Mouse (Mus musculus): Measurements from ENCODE around the gene Nudt22.
A peak's percentile ranks its signal among the peaks of the same experiment; 100 is the strongest.

Nudt22 gene

DNA sequence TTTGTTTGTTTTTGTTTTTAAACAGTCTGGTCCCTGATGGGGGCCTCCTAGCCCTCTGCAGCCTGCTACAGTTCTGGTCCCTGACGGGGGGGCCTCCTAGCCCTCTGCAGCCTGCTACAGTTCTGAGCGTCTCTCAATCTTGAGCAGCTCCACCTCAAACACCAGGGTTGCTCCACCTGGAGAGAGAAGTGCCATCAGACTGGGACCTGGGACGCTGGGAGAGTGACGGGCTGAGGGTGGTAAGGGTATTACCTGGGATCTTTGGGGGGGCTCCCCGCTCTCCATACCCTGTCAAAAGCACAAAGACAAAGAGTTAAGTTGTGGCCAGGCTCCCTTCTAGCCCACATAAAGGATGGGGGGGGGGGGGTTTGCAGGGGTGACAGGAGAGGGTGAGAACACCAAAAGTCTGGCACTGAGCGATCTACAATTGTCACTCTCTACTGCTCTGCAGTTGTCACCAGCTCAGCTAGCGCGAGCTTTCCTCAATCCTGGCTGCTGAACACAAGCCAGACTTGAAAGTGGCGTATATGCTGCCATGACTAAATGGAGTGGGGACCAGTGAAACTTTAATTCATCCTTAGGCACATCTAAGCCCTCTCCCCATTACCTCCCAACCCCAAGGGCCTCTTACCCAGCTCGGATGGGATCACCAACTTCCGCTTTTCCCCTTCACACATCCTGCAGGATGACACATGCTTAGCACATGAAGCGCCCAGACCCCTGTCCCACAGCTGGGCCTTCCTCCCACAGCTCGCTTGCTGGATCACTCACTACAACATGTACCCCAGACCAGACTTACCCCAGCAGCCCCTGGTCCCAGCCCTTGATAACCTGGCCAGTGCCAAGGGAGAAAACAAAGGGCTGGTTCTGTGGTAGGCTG, 17.9 kb downstream of the Nudt22 start:
- DNase-seq (ENCODE audit: low read depth, low spot score): no peak

DNA sequence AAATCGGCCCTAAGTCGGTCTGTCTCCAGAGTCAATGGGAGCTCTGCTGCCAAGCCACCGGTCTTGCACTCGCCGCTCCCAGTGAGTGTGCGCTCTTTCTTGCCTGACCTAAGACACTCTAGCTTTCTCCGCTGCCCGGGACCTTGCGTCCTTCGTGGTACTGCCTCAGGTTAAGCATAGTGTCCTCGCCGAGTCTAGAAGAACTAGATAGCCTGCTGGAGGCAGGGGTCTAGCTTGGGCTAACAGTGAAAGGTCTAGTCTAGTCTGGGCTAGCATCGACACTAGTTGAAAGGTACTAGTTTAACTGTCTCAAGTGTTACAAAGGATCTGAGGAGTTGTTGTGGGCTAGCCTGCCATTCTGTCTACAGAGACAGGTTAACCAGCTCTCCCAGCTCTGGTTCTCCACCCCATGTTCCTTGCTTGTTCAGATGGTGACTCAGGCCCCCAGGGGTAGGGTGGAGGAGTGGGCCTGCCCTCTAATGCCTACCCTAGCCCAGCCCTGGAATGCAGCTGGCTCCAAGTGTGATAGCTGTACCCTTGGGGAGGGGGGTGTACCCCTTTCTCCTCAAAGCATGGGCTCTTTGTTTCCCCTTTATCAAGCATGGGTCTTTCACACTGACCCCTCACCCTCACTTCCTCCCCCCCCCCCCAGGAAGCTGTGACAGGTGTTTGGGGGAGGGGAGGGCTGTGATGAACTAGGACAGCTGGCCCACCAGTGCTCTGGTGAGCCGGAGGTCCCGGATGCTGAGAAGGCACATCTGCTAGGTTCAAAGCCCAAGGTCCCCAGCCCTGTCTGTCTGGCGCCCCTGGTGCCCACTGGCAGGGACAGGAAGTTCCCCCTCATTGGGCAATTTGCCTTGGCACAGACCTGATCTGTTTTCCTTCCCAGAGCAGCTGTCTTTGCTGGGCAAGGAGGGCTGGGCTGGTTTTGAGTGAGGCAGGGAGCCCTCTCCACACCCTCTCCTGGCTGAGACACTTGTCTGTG, 20.1 kb downstream of the Nudt22 start, which contains the start of gene Plcb3:
Gene Plcb3 (minus strand): TSS at position 934 of the 985 bp plus-strand sequence.
- no peak for DNase-seq (ENCODE audit: low read depth, low spot score)

DNA sequence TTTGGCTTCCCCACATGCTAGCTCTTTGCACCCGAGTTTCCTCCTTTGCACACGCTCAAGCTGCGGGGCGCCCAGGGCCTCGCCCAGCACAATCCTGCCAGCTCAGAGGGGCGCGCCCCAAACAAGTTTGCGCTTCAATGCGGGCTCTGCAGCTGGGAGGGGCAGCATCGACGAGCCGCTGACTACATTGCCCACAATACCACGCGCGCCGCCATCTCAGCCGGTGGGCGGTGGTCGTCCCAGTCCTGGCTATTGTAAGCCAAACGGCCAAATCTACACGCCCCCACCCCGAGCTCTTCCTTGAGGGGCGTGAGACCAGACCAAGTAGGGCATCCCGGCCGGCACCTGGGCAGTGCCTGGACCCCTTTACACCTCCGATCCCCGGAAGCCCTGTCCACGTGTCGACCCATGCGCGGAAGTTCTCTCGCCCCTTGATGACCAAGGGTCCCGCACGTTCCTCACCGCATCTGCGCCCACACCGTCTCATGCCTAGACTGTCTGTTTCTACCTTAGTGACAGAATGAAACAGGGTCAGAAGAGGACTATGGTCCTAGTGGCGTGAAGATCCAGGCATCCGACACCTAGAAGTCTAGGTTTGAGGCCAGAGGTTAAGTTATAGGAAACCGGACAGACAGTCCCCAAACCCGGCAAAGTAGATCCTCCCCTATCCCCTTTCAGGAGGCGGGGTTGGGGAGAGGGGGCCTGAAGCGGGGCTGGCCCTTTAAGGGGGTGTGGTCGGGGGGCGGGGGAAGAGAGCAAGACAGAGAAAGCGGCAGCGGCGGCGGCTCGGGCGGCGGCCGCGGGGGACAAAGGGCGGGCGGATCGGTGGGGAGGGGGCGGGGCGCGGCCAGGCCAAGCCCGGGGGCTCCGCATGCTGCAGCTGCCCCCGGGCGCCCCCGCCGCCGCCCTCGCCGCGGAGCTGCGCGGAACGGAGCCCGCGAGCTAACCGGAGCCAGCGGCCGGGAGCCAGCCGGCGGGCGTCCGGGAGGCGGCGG, 21.4 kb downstream of the Nudt22 start, which contains the start of gene Ppp1r14b:
Gene Ppp1r14b (plus strand): TSS at position 758 of the 995 bp plus-strand sequence.
- peak; percentile 70 for DNase-seq (ENCODE audit: low read depth, low spot score)

DNA sequence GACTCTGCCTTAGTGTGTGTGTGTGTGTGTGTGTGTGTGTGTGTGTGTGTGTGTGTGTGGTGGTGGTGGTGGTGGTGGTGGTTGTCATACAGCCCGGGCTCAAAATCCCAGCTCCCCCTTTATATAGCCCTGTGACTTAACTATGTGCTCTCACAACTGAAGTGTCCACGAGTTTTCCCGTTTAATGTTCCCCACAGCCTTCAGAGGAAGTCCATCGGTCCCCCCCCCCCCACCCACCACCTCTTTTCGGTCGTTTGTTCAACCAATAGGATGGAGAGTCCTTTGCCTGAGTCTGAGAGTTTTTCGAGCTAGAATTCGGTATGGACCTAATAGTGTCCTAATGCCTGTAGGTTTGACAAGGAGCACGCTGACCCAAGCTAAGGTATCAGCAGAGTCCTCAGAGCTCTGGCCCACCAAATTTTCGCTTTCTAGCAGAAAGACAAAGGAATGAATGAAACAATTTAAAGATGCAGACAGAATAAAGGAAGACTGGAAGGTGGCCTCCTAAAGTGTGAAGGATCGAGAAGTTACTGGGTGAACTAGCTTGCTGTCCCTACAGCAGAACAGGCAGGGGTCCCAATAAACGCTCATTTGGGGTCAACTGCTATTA, 22.2 kb downstream of the Nudt22 start:
- no peak for DNase-seq (ENCODE audit: low read depth, low spot score)

DNA sequence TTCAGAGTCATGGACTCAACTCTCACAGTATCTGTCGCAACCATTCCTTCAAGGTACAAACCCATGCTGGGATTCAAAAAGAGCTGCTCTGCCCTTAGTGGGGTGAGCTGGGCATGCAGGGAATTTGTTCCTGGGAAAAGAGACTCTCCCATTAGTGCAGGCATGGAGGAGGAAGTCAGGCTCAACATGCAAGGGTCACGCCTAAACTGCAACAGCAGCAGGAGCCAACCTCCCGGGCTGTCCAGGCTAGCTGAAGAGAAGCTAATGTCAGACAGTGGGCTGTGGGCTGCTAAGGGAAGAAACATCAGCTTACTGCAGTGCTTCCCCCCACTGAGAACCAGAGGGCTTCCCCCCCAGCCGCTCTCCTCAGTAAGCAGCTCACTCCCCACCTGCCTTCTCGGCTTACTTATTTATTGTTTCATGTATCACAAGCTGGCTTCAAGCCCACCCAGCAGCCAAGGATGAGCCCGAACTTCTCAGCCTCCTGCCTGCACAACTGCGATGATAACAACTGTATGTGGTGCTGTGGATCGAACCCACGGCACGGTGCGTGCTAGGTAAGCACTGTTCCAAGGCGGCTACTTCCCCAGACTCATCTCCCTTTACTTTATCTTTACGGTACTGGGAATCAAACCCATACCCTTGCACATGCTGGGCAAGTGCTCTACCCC, 23.5 kb downstream of the Nudt22 start:
- no peak for DNase-seq (ENCODE audit: low read depth, low spot score)

DNA sequence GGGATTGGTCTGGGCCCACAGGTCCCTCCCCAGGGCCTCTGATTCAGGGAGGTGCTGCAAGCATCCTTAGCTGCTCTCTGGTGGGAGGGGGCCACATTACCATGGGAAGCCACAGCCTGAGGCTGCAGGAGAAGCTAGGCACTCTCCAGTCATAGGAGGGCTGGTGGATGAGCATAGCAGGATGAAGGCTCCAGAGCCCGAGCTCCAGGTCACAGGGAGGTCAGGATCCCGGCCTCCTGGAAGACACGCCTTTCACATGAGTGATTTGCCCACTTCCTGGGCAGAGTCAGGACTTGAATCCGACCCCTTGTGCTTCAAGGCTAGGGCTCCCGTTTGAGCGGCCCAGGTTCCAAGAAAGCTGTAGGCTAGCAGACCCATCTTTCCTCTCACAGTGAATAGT, 24.3 kb downstream of the Nudt22 start:
- DNase-seq (ENCODE audit: low read depth, low spot score): no peak

DNA sequence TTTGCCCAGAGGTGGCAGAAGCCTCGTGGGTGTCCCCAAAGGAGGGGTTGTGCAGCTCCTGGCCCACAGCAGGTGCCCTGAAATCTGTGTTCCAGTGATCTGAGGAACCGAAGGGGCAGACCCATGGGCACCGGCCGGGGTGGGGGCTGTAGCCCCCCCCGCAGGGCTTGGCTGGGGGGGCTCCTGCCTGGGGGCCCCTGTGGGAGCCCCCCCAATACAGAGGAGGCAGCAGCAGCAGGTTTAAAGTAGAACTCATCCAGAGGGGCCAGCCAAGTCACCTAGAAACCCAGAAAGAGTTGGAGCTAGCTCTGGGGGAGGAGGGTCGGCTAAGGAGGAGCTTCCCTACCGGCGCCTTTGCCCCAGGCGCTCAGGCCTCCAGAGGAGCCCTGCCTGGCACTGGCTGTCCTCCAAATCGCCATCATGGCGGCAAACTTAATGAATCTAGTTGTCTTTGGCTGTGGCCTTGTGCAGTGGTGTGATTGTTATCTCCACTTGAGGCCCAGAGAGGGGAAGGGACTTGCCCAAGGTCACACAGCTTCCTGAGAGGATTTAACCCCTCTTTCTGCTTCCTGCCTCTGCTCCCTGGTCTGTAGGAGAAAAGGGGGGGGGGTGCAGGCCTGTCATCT, 25.3 kb downstream of the Nudt22 start:
- no peak for DNase-seq (ENCODE audit: low read depth, low spot score)

DNA sequence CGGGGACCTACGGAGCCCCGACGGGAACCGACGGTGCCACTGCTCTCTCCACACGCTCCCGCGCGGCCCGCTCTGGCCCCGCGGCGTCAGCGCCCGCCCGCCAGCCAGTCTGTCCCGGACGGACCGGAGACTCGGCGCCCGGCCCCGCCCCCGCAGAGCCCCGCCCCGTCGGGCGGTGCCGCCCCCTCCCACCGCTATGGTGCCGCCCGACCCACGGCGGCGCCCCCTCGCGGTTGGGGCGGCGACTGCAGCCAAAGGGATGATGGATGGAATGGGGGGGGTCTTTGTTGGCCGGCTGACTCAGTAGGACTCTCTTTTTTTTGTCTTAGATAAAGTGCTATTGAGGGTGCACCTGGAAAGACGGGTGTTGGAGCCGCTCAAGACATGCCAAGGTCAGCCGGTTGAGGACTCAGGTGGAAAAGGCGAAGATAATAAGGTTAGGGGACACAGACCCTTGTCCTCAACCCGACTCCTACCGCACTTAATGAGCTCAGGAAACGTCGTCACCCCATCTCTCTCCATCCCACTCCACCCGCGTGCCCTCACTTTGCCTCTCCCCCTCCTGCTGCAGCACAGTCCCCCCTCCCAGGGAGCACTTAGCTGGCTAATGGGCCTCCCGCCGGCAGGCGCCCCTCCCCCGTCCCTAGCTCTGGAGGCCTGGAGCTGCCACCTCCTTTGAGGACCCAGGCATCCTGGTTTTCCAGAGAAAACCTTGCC, 26.1 kb downstream of the Nudt22 start:
- DNase-seq (ENCODE audit: low read depth, low spot score): no peak

DNA sequence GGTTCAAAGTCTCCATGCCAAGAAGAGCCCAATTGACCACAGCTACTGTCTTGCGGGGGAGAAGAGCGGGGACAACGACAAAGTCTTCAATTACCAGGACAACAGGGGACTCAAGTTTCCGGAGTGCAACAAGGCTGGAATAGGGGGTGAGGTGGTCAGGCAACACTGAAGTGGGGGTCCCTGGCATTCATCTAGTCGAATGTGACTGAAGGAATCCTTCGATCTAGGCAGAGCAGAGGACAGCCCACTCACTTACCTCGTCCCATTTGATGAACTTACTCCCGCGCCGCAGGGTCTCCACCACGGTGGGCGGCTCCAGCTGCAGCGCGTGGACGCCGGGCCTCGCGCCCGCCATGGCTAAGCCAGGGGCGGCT, 26.6 kb downstream of the Nudt22 start:
- DNase-seq (ENCODE audit: low read depth, low spot score): no peak

DNA sequence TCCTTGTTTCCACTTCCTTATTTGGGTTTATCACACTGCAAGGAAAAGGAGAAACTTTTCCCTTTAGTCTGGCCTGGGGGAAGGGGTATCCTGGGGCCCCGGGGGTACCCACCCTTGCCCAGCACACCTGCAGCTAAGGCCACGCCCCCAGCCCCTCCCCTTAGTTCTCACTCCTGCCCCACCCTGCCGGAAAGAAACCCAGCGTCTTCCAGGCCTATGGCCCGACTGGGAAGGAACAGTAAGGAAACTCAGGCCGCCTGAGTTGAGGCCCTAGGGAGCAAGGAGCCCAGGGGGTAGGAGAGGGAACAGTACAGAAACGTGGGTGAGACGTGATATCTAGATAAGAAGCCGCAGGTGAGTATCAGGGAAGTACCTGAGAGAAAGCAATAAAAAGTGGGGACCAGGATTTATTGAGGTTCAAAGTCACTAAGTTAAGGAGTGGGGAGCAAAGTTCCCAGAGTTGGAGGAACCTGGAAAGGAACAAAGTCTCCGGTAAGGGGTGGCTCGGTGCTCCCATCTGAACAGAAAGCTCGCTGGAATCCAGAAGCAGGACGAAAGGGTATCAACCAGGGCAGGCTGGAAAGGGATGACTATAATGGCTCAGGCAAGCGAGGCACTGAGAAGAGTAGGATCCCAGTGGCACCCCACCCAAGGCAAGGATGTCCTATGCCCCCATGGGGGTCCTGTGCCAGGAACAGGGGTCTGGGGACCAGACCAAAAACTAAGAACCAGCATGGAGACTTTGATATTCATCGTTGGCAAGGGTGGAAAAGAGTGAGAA, 27.2 kb downstream of the Nudt22 start:
- no peak for DNase-seq (ENCODE audit: low read depth, low spot score)

DNA sequence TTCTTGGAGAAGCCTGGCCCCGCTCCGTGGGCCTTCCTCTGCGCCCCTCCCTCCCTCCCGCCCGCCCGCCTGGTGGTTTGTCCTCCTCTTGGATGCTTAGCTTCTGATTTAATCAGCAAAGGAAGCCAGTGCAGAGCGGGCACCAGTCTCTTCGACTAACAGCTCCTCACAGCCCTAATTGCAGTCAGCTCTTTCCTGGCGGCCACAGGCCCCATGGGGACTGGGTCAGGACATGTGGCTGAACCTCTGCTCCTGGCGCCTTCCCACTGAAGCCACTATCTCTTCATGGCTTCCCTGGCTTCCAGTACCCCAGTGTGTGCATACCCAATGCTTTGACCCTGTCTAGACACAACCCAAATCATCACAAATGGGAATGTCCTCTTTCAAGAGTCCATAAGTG, 39.5 kb downstream of the Nudt22 start:
- no peak for DNase-seq (ENCODE audit: low read depth, low spot score)

DNA sequence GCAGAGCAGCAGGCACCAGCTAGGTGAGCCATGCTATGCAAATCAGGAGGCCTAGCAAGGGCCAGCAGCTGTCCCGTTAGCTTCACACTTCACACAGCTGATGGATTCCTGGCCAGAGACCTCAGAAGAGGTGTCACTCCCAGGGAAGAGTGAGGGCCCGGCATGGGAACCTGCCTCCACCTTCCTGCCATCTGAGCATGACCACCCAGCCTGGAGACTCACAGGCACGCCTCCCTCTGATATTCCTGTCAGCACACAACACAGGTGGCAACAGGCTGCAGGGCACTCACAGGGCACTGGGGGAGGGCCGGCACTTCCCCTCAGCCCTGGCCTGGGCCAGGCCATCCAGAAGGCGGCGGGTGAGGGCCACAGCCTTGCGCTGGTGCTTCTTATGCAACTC, 40.5 kb downstream of the Nudt22 start:
- DNase-seq (ENCODE audit: low read depth, low spot score): no peak

DNA sequence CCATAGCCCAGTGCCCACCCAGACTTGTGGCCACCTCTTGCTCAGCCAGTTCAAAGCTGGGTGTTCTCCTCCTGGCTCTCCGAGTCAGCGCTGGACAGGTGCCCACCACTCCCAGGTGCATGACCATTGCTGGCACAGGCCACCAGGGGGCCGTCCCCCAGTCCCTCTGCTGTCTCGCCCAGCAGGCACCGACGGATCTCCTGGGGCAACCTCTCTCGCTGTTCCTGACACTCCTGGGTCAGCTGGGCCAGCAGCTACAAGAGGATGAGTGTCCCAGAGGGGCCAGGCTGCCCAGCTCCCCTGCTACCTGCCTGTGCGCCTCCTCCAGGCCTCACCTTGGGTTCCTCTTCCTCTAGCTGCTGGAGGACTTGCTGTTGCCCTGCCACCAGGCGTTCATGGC, 41.9 kb downstream of the Nudt22 start:
- DNase-seq (ENCODE audit: low read depth, low spot score): no peak

DNA sequence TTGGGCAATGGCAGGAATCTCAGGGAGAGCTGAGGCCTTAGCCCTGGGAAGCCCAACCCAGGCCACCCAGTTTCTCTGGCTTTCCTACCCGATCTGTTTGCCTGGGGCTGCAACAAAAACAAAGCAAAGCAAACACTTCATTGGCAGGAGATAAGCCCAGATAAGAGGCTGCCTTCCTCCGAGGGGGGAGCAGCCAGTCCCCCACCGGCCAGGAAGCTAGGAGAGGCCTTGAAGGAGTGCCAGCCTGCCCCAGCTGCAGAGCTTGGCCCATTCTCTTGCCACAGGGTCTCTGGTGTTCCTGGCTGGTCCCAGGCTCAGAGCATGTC, 43.2 kb downstream of the Nudt22 start:
- DNase-seq (ENCODE audit: low read depth, low spot score): no peak

DNA sequence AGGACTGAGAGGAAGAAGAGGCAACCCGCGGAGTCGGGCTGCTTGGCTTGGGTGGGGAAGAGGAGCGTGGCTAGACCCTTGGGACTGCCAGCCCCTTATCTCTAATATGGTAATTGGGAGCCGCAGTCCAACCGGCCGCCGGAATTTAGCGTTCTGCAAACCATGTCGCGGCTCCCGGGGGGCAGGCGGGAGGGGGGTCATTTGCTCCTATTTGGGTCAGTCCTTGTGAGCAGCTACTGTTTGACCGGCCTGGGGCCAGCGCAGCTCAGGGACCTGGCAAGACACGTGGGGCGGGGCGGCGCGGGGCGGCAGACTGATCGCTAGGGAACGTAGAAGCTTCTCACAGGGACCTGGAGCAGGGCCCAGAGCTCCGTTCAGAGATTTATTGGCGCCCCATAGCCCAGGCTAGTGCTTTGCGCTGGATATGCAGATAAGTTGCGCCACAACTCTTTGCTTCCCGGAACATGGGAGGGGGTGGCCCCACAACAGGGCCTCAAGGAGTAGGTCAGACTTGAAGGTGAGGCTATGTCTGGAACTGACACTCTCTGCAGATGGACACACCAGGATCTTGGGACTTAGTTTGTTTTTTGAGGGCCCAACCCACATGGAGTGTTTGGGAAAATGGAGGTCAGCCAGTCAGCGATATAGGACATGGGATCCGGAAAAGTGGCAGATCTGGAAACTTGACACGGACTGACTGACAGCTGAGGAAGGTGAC, 43.8 kb downstream of the Nudt22 start:
- no peak for DNase-seq (ENCODE audit: low read depth, low spot score)

DNA sequence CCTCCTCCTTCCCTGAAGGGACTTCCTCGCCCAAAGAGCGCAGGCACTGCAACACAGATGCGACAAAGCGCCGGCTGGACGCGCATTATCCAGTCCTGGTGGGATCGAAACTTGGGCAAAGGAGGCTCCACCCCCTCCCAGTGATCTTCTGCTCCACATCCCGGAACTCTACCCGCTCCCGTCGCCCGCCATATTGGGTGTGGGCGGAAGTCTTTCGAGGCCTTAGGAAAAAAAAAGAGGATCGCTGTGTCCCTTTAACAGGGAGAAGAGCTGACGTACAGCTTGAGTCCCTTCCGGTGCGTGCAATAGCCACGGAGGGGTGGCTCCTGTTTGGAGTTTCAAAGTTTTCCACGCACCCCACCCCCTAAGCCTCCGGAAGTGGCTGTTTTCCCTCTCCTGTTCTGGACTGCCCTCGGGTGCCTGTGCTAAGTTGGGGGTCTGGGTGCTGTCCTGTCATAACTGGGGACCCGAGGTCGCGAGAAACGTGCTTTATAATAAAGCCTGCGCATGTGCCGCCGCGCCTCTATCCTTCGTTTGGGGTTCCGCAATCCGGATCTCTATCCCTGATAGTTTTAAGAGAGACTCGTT, 44.4 kb downstream of the Nudt22 start:
- DNase-seq (ENCODE audit: low read depth, low spot score): peak; percentile 72

DNA sequence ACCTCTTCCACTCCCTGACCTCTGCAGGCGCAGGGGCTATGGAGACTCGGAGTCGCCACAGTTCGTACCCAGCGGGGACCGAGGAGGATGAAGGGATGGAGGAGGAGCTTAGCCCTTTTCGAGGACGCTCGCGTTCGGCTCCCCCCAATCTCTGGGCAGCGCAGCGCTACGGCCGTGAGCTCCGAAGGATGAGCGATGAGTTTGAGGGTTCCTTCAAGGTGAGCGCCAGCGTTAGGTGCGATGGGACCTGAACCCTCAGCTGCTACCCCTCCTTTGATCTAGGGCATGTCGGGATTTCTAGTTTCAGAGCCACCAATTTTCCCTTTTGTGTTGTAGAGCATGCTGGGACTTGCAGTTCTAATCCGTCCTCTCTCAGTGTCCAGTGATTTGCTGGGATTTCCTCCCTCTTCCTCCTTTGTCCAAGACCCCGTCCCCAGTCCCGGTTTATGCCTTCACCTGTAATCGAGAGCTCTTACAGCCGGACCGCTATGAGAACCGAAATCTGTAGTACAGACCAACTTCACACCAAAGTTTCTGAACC, 45.2 kb downstream of the Nudt22 start:
- DNase-seq (ENCODE audit: low read depth, low spot score): no peak
